Mouse (Mus musculus): ENCODE data around the gene Ccdc88a. TPM values are rescaled to one million over a fixed set of nuclear protein-coding genes. Genes with fewer than 3 reads are reported as not detected.
"Not testable (repeated sequence)": the region's sequence is repeated elsewhere in the genome, so short reads cannot be mapped to it uniquely, and the experiment has no call there.

Gene Ccdc88a
- total RNA-seq, 2 experiments from 2014 or later, result 72.8 to 76.6 TPM

DNA sequence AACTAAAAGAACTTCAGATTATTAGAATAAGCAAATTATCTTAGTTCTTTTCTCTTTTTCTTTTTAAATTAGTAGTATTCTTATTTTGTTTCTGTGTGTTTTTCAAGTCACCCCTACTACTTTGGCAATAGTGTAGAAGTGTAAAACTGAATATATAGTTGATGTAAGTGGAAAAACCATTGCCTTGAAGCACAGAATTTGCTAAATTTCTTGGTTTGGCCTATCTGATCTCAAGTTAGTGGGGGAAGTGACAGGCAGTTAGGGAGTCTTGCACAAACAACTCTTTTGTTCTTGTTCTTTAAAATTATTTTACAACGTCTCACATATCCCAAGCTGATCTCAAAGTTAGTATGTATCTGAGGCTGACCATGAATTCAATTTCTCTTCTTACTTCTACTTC is 57.6 kb downstream of the Ccdc88a start:
- DNase-seq (ENCODE audit: low spot score in 2 of 2), result no peak

DNA sequence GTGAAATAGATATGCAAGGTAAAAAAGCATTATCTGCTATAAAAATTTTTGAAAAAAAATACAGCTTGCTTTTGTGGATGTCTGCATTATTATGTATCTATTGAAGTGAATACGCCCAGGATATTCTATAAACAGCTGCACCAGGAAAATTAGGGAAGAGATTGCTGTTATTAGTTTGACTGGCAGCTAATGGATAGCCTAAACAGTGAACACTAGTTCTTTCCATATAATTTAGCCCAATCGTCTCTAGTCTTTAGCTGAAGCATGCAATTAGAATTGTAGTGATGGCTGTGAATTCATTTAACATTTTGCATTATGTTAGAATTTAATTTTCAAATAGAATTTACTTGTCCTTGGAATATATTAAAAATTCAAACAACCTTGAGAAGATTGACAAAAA is 75.3 kb downstream of the Ccdc88a start:
- DNase-seq (ENCODE audit: low spot score in 2 of 2), result no peak

DNA sequence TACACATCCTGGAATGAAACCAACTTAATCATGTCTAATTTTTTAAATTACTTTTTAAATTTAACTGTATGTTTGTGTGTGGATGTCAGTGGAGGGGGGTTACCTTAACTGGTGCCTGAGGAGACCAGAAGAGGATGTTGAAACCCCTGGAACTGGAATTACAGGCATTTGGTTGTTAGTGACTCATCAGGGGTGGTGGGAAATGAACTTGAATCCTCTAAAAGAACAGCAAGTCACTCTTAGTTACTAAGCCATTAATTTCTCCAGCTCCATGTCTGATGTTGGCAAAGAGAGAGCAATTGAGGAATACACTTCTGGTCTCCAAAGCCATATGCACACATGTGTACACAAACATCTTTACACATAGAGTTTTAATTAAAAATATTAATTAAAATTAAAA is 101.2 kb downstream of the Ccdc88a start:
- no peak for DNase-seq (ENCODE audit: low spot score in 2 of 2)

DNA sequence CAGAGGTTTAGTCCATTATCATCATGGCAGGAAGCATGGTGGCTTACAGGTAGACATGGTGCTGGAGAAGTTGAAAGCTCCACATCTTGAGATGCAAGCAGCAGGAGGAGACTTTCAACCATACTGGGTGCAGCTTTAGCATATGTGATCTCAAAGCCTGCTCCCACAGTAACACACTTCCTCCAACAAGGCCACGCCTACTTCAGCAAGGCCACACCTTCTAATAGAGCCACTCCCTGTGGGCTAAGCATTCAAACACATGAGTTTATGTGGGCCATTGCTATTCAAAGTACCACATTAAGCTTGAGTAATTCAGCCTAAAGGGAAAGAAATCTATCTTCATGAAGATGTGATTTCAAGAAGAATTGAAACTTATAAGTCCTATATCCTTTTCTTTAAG is 119.7 kb downstream of the Ccdc88a start:
- no peak for DNase-seq (ENCODE audit: low spot score in 2 of 2)

DNA sequence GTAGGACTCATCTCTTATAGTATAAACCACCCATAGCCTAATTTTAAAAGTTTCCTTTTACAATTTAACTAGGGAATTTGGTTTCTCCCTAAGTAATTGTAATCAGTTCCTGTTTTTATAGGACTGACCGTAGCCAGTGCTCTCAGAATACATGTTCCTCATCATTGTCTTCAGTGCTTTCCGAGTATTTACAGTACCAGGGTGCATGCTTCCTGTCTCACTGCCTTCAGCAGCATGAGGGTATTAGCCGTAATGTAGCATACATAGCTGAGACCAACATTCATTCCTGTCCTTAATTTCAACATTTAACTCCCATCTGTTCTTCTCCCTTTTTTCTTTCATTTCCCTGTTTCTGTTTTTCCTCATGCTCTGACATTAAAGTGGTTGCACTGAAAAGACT is 123.5 kb downstream of the Ccdc88a start:
- no peak for DNase-seq (ENCODE audit: low spot score in 2 of 2)

DNA sequence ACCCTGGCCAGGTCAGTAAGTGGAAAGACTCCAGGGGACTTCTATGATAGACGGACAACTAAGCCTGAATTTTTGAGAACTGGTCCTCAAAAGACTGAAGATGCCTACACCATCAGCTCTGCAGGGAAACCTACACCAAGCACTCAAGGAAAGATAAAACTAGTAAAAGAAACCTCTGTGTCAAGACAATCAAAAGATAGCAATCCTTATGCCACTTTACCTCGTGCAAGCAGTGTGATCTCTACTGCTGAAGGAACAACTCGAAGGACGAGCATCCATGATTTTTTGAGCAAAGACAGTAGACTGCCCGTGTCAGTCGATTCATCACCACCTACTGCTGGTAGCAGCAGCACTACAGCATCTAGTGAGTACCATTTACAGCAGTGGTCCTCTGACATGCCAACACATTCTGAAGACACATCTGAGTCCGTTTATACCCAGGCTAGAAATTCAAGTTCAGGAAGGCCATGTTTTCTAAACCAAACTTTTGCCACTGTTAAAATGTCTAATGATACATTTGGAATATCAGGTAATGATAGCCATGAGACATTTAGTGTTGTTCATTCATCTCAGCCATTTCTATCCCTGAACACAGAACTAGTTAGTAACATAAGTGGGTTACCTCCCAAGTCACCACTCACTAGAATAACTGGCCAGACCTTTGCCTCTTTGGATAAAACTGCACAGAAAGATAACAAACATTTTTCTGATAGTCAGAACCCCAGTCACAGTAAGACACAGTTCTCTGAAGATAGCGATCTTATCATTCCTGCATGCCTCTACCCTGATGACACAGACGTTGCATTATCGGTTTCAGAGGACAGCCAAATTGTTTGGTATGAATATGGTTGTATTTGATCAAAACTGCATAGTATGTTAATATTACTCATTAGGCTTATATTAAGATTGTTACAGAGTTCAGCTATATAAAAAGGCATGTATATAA is 130.8 kb downstream of the Ccdc88a start:
- DNase-seq (ENCODE audit: low spot score in 2 of 2), result no peak

DNA sequence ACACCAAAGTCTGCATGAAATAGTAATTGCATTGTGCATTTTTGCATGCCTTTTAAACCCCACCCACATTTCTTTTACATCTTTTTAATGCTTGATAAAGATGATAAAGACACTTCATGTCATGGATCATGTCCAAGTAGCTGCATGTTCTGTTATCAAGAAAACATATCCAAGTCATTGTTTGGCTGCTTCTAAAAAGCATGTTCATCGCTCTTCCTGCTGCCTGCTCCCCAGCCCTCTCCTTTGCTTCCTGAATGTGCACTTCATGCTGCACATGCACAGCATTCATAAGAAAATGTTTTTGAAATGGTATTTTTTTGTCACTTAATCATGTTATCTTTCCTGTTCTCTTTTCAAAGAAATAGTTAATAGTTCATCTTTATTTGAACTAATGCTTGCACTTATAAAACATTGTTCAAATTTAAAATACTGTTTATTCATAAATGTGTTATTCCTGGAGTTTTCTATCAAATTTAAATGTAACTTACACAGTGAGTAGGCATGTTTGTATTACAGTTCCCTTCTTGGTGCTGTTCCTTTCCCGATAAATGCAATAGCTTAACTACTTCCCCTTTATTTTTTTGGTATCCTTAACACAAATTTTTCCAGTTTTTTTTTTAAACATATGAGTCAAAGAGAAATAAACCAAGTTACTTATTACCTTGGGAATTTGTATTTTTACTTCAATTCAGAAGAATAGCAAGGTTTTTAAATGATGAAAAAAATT is 131.6 kb downstream of the Ccdc88a start:
- DNase-seq (ENCODE audit: low spot score in 2 of 2), result no peak

DNA sequence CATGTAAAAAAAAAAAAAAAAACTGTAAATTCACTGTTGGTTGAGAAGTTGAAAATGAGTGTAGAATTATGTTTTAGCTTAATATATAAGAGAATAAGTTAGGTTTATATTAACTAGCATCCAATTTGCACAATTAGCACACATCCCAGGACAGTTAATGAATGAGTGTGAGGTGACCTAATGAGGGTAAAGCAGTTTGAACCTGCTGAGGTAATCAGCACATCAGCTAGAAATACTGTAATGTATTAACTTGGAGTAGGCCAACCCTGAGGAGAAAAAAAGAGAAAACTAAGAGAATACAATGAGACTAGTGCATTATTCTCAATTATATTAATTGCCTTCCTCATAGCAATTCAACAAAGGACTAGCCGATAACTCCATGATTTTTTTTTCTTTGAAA is 136.0 kb downstream of the Ccdc88a start:
- DNase-seq (ENCODE audit: low spot score in 2 of 2), result no peak

DNA sequence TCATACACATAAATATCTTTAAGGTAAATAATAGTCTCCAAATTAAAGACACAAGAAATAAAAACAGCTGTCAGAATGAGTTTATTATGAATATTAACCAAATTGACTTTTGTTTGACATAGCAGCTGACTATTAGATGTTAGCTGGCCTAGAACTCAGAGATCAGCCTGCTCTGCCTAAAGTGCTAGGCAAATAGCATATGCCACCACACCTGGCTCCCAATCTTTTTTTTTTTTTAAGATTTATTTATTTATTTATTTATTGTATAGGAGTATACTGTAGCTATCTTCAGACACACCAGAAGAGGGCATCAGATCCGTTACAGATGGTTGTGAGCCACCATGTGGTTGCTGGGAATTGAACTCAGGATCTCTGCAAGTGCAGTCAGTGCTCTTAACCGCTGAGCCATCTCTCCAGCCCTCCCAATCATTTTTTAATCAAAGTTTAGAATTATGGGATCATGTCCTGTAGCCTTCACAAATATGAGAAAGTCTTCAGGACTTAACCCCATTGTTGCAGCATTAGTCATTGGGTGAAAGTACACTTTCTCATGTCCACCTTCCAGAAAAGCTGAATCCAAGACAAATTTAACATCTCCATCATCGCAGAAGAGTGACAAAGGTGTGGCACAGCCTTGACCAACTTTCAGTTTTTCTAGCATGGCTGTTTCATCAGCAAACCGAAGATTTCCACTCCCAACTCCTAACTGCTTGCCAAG is 139.5 kb downstream of the Ccdc88a start:
- no peak for DNase-seq (ENCODE audit: low spot score in 2 of 2)

DNA sequence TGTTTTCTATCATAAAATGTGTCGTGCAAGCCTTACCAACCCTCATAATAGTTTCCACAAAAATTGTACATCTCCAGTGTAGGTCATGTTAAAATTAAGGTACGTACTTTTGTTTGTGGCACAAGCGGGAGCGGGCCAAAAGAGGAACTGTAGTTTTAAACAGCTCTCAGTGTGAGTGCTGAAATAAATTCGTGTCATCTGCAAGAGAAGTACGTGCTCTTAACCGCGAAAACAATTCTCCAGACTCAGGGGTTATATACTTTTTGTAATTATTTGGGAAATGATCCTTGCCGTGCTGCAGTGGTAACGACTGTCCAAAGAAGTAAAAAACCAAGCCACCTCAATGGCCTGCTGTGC is 140.8 kb downstream of the Ccdc88a start:
- DNase-seq (ENCODE audit: low spot score in 2 of 2), result no peak

DNA sequence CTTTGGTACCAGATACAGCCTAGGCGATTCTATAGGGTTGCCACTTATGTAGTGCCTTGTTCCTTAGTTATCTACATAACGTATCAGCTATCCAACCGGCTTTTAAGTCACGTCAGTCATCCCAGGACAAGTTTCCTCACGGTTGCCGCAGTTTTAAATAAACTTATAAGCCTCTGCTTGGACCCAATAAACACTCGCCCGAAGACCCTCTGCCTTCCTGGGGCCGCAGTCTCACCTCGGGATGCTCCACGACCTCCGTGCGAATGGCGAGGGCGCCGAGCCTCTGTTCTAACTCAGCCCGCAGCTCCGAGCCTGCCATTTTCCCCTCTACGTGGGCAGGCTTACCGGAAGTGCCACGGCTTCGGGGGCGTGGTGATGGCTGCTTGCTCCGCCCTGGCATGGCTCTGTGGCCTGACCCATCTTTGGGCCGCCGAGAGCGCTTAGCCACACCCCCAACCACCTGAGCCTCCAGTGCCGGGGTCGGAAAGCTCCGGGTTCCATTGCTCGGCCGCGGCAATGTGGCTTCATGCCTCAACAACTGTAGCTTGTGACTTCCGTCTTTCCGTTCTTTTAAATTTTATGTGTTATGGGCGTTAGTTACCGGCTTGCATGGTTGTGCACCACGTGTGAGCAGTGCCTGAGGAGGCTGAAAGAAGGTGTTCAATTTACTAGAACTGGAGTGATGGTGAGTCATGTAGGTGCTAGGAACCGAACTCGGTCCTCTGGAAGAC is 141.4 kb downstream of the Ccdc88a start, which contains the start of gene Prorsd1:
TSS of gene Prorsd1 (minus strand) at position 352 of the 731 bp plus-strand sequence.
- peak; percentile 68 to 75 for DNase-seq (ENCODE audit: low spot score in 2 of 2)

DNA sequence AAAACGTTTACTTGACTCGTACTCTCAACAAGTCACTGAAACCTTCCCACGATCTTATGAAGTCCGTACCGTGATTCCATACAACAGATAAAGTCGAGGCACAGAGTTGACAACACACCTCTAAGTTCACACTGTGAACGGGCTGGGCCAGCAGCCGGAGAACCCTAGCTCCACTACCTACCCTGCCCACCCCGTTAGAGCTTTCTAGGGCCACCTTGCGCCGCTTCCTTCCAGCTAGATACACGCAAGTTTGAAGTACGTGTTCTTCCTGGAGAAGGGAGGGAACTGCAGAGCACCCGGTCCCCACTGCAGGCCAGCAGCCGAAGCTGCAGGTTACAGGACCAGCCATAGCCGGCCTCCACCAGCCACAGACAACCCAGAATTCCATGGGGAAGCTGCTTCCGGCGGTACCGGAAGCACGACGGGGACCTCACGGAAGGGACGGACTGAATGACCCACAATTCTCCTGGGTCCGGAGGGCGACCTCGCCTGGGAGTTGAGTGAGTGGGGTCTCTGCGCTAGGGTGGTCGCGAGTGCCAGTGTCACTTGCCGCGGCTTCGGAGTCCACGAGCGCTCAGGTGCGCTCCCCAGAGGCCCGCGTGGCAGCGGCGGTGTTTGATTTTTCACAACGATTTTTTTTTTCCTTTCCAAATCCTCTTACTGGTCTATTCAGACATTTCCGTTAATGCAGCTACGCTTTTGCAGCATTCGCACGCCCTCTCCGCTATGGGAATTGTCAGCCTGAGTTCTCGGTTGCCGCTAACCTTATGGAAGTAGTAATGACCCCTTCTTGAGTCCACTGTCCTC is 152.7 kb downstream of the Ccdc88a start, which contains the start of gene Mtif2:
TSS of gene Mtif2 (plus strand) at position 421 of the 807 bp plus-strand sequence.
- DNase-seq (ENCODE audit: low spot score in 2 of 2), result peak; percentile 84 to 86

DNA sequence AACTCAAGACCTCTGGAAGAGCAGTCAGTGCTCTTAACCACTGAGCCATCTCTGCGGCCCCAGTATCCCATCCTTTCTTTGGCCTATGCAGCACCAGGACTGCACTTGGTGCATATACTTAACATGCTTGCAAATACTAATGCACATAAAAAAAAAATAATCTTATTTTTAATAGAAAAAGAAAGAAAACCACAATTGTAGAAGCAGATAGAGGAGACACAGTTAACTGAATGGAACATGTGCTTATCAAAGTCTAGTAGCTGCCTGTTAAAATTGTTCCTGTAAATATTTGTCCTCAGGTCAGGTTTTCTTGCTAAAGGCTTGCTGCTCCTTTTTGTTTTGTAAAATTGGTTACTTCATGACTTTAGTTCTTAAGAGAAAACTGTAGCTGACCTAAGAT is 164.7 kb downstream of the Ccdc88a start:
- no peak for DNase-seq (ENCODE audit: low spot score in 2 of 2)

DNA sequence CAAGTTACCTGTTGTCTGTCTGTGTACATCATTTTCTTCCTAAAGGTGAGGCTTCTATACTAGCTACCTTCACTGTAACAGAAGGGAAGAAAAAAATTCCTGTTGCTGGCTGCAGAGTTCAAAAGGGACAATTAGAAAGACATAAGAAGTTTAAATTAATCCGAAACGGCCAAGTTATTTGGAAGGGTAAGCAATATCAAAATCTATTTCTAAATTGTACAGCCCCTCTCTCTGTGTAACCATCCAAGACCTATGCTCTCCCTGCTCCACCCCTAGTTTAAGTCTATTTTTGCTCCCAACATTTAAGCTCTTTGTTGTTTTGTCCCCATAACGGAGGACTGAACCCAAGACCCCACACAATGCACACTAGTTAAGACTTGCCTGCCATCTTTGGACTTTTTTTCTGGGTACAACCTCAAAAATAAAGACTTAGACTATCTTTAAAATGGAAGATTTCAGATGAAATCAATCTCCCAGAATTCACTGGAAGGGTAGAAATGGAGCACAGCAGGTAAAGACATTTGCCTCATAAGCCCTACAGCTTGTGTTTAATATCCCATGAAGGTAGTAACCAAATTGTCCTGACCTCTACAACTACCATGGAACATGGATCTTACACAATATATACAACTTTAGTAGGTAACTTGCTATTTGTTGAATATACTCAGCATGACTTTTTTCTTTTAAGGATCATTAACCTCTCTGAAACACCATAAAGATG is 170.9 kb downstream of the Ccdc88a start:
- no peak for DNase-seq (ENCODE audit: low spot score in 2 of 2)

DNA sequence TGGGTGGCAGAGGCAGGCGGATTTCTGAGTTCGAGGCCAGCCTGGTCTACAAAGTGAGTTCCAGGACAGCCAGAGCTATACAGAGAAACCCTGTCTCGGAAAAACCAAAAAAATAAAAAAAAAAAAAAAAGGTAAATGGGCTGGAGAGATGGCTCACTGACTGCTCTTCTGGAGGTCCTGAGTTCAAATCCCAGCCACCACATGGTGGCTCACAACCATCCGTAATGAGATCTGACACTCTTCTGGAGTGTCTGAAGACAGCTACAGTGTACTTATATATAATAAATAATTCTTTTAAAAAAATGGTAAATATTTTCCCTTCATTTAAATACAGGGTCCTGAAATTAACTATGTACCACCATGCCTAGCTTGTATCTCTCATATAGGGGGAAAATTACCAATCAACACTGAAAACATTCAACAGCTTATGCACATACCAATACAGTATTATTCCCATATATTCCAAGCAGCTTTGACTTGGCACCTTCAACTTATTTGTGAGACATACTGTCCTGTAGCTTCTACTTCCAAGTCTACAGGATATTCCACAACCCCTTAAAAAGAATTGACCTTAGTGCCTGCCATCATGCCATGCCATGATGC is 171.8 kb downstream of the Ccdc88a start:
- DNase-seq (ENCODE audit: low spot score in 2 of 2), result not testable (repeated sequence)

DNA sequence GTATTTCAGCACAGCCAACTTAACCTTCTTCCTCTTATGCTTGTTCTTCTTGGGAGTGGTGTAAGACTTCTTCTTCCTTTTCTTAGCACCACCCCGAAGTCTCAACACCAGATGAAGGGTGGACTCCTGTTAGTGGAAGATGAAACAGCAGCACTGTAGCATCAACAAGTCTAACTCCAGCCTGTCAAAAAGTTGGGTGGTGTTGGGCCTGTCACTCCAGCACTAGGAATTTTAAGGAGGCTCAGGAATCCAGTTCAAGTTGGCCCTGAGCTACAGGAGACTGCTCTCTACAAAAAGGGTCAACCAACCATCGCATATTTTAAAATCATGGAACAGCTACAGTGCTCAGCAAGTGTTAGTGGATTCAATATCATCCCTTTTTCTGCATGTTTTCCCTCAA is 172.8 kb downstream of the Ccdc88a start:
- not testable (repeated sequence) for DNase-seq (ENCODE audit: low spot score in 2 of 2)

DNA sequence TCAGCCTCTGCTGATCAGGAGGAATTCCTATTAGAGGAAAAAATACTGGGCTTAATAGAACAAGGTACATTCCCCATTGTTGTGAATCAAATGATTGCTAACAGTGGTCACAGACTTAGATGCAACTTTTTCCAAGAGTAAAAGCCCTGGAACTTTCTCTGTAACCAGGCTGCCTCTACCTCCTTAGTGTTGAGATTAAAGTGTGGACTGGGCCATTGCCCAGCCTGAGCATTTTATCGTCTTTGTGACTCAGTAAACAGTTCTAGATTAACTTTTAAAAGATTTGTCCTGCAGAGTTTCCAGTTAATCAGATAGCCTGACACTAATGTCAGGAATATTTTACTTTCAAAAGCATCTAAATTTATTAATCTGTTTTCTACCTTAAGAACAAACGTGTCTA is 173.3 kb downstream of the Ccdc88a start:
- DNase-seq (ENCODE audit: low spot score in 2 of 2), result no peak

DNA sequence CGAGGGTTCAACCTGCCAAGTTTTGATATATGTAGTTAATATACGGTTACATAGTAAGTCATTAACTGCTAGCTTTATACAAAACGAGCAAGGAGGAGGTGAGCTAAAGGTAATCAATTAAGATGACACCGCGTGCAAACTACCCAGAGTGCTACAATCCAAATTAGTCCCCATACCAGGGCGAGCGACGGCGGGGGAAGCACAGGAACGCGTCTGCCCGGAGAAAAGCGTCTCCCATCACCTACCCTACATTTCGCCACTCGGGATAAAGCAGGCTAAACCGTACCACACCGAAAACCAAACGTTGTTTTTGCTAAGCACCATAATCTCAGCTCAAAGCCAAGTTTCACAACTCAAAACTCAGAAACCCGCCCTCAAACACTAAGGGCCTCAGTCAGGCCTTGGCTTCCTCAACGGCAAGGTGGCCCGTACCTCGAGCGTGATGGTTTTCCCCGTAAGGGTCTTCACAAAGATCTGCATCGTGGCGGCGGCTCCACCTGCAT is 173.8 kb downstream of the Ccdc88a start:
- DNase-seq (ENCODE audit: low spot score in 2 of 2), result no peak

All from layer of hippocampus, postnatal 14 days (tissue).